ENCODE assay signal across 1 mouse cellular context in the genomic region with DNA sequence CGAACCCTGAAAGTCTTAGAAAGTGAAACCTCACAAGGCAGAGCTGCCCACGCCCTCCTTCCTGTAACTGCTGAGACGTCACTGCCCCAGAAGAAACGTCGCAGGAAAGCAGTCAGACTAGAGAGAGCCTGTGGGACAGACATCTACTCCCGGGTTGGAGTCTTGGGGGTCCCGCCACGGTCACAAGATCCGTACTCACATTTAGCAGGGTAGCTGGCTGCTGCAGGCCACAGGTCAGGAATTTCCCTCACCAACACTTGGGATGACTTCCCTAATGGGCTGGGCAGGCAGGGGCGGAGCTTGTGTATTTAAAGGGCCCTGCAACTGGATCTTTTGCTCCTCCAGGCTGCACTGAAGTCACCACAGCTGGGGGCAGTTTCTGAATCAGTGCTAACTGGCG.
TF ChIP-seq lines count a peak whose summit lies in the region.

A gene (minus strand): TSS at position 302 of the 400 bp plus-strand sequence.

TF ChIP-seq in MEL, 35 proteins besides CTCF, POLR2A, EP300 and RAD21 (continued from another document):
- peak; percentile 12; the same call in 1 of the 2 replicates for TF ChIP-seq SMC3 (IDR thresholded peaks at IDR 0.05; ENCODE audit: low read depth, low read length)
- no peak for TF ChIP-seq MEF2A (IDR thresholded peaks at IDR 0.05; ENCODE audit: extremely low read depth, insufficient replicate concordance, low read depth, low read length, poor library complexity, severe bottlenecking)
- no peak for TF ChIP-seq KAT2A (conservative IDR thresholded peaks at IDR 0.05; ENCODE audit: low read depth, low read length)
- peak; percentile 74 for TF ChIP-seq MXI1 (IDR thresholded peaks at IDR 0.05; ENCODE audit: low read depth, low read length)
- no peak for TF ChIP-seq NRF1 (IDR thresholded peaks at IDR 0.05; ENCODE audit: insufficient read depth, low read depth, low read length, poor library complexity, severe bottlenecking)
- no peak for TF ChIP-seq E2F4 (IDR thresholded peaks at IDR 0.05; ENCODE audit: borderline replicate concordance, low read depth, low read length)
- TF ChIP-seq MAX (IDR thresholded peaks at IDR 0.05; ENCODE audit: low read length): 0 out of 2 replicates have a peak, but pooled peaks have one; percentile 30
